Mouse (Mus musculus) adrenal gland, adult 2 months (tissue): ENCODE data around the gene Ube2g1. TPM values are rescaled to one million over a fixed set of nuclear protein-coding genes. Genes with fewer than 3 reads are reported as not detected.
A peak's percentile ranks its signal among the peaks of the same experiment; 100 is the strongest.

ENCODE experiments used
- DNase-seq: peaks from one replicate; pipeline ENCODE4 v3.0.0; 2021
- long read RNA-seq: library from polyadenylated mRNA; stranded (forward); transcript quantifications from one replicate; pipeline ENCODE4 v2.0.0, GENCODE M21; 2021
- polyA plus RNA-seq: library from polyadenylated mRNA; depleted of rRNA; stranded (reverse); fragments of >200 nt; gene quantifications from 2 replicates; pipeline ENCODE4 v1.2.3, GENCODE M21; 2012; rRNA removed
- total RNA-seq, 2 experiments: library from RNA; stranded (reverse); gene quantifications; 2 replicates each; pipeline ENCODE4 v1.2.3; 2021

Ube2g1 gene
- total RNA-seq (10 to 100 TPM; 39.2 to 44.8 TPM), polyA plus RNA-seq (22.0 and 24.6 TPM in 2 replicates)
- long read RNA-seq, transcript Ube2g1-201 (6 exons, 3,815 nt) = major isoform, 45 of 49 reads
- long read RNA-seq, partial matches to known transcripts = 1 of 49 reads
- long read RNA-seq, other reads (novel, unspliced or antisense) = 3 of 49 reads

- DNase-seq = peak; percentile 100
These were observed at the start of gene Ube2g1 for GRCm38 (mm10) chr11:72606694-72607407. TSS of gene Ube2g1 (plus strand) at chr11:72607283.

- no peak for DNase-seq
These were observed 48.9 kb upstream of the Ube2g1 start for GRCm38 (mm10) chr11:72558155-72558554.

- no peak for DNase-seq
These were observed 46.4 kb upstream of the Ube2g1 start for GRCm38 (mm10) chr11:72560661-72561060.

GRCm38 (mm10) chr11:72564232-72564807, 42.8 kb upstream of the Ube2g1 start:
- no peak for DNase-seq

- no peak for DNase-seq
These were observed 40.8 kb upstream of the Ube2g1 start for GRCm38 (mm10) chr11:72566304-72566703.

GRCm38 (mm10) chr11:72566816-72567338, 40.2 kb upstream of the Ube2g1 start:
- DNase-seq = no peak

GRCm38 (mm10) chr11:72569051-72569450, 38.0 kb upstream of the Ube2g1 start:
- DNase-seq = no peak

- DNase-seq = no peak
These were observed 37.3 kb upstream of the Ube2g1 start for GRCm38 (mm10) chr11:72569671-72570318.

GRCm38 (mm10) chr11:72570319-72570979, 36.6 kb upstream of the Ube2g1 start:
- peak; percentile 83 for DNase-seq

- DNase-seq = peak; percentile 36
These were observed 33.3 kb upstream of the Ube2g1 start for GRCm38 (mm10) chr11:72573819-72574218.

- DNase-seq = no peak
These were observed 31.0 kb upstream of the Ube2g1 start for GRCm38 (mm10) chr11:72576111-72576465.

GRCm38 (mm10) chr11:72576466-72577351, 30.4 kb upstream of the Ube2g1 start:
- peak; percentile 33 for DNase-seq

GRCm38 (mm10) chr11:72578471-72578870, 28.6 kb upstream of the Ube2g1 start:
- no peak for DNase-seq

GRCm38 (mm10) chr11:72581609-72582447, 25.3 kb upstream of the Ube2g1 start:
- DNase-seq = no peak

GRCm38 (mm10) chr11:72582448-72582705, 24.7 kb upstream of the Ube2g1 start:
- no peak for DNase-seq

GRCm38 (mm10) chr11:72583092-72583491, 24.0 kb upstream of the Ube2g1 start:
- DNase-seq = no peak

- DNase-seq = no peak
These were observed 20.5 kb upstream of the Ube2g1 start for GRCm38 (mm10) chr11:72586570-72586969.

- no peak for DNase-seq
These were observed 19.4 kb upstream of the Ube2g1 start for GRCm38 (mm10) chr11:72587537-72588233.

GRCm38 (mm10) chr11:72595010-72595737, 11.9 kb upstream of the Ube2g1 start:
- no peak for DNase-seq
